In genomic region chr7:56382706-56383105, GRCm38 (mm10) we compare ENCODE assay signal across 18 mouse cellular contexts.
A peak's percentile ranks its signal among the peaks of the same experiment; 100 is the strongest.
DNase-seq lines count a peak whose midpoint lies in the region; ATAC-seq and TF ChIP-seq lines count a peak whose summit lies in the region.
"Had no signal": no experiment of that assay in that cellular context is flagged by ENCODE, and none has a peak within 500 bp of the region (broad histone marks: within the 10 kb centered on the region; RNA-seq: fewer than 3 reads in every experiment).

No protein-coding gene starts in this region.

- no peak overlapping the region for H3K4me2 ChIP-seq in forebrain, embryonic 14.5 days (ENCODE audit: low read length)
- H3K4me2 ChIP-seq in forebrain, postnatal 0 days (ENCODE audit: low read depth) = no peak overlapping the region
- H3K4me2 ChIP-seq: neural tube, embryonic 13.5 days had no signal

- peak; percentile 51 for DNase-seq in forebrain, embryonic 14.5 days (ENCODE audit: low spot score)
- DNase-seq in forebrain, postnatal 0 days = no peak
- peak; percentile 2 for DNase-seq in left cerebral cortex, postnatal 4 days
- DNase-seq in left cerebral cortex, adult 8-10 months (ENCODE audit: low spot score in 2 of 2) = no peak
- peak; percentile 39 for DNase-seq in cerebellum, adult 9-10 months
- DNase-seq in urinary bladder, postnatal 36 days (ENCODE audit: low spot score in 2 of 2) = no peak
- no peak for DNase-seq in thymus, postnatal 25 days
- DNase-seq: adrenal gland, postnatal 25 days; kidney, adult 18-20 months; kidney, postnatal 10 days; layer of hippocampus, postnatal 36 days; liver, postnatal 0 days; midbrain, embryonic 14.5 days; right cerebral cortex, postnatal 25 days had no signal

- WGBS in forebrain, embryonic 14.5 days = 69% methylated on average over 1 of the region's 1 CpGs
- 43% methylated on average over 1 of the region's 1 CpGs for WGBS in forebrain, postnatal 0 days

- no peak overlapping the region for H3K9ac ChIP-seq in forebrain, embryonic 14.5 days (ENCODE audit: low read length)
- H3K9ac ChIP-seq in forebrain, postnatal 0 days = no peak overlapping the region
- H3K9ac ChIP-seq: liver, postnatal 0 days; neural tube, embryonic 13.5 days had no signal

- TF ChIP-seq CTCF in forebrain, postnatal 0 days (IDR thresholded peaks at IDR 0.05; ENCODE audit: low read depth) = no peak

- no peak overlapping the region for H3K4me3 ChIP-seq in forebrain, embryonic 14.5 days (ENCODE audit: low read depth, low read length)
- H3K4me3 ChIP-seq in forebrain, postnatal 0 days (ENCODE audit: low read depth, low read length) = no peak overlapping the region
- H3K4me3 ChIP-seq: hindbrain, embryonic 10.5 days; limb, embryonic 10.5 days; megakaryocyte, embryonic 14.5 days; neural tube, embryonic 13.5 days had no signal

- no peaks in the 10 kb centered on the region for H3K36me3 ChIP-seq in forebrain, embryonic 14.5 days (ENCODE audit: control insufficient read depth, insufficient read depth, low read length)
- H3K36me3 ChIP-seq in forebrain, postnatal 0 days (ENCODE audit: insufficient read depth) = no peaks in the 10 kb centered on the region
- H3K36me3 ChIP-seq: hindbrain, embryonic 10.5 days; limb, embryonic 10.5 days; neural tube, embryonic 13.5 days had no signal

- intact Hi-C loops in left cerebral cortex, postnatal 4 days (cut with DNase I) = no loop called here

- no peak for ATAC-seq in forebrain, embryonic 14.5 days
- no peak for ATAC-seq in forebrain, postnatal 0 days
- ATAC-seq: liver, postnatal 0 days had no signal

- H3K27ac ChIP-seq in forebrain, embryonic 14.5 days (ENCODE audit: low read depth, low read length) = no peak overlapping the region
- H3K27ac ChIP-seq in forebrain, postnatal 0 days (ENCODE audit: low read depth, low read length) = no peak overlapping the region
- H3K27ac ChIP-seq: hindbrain, embryonic 10.5 days; limb, embryonic 10.5 days; neural tube, embryonic 13.5 days had no signal

- no peaks in the 10 kb centered on the region for H3K9me3 ChIP-seq in forebrain, embryonic 14.5 days (replicated peaks; ENCODE audit: control insufficient read depth, low read length)
- no peaks in the 10 kb centered on the region for H3K9me3 ChIP-seq in forebrain, postnatal 0 days (ENCODE audit: low read length)
- H3K9me3 ChIP-seq: hindbrain, embryonic 10.5 days; limb, embryonic 10.5 days; megakaryocyte, embryonic 14.5 days; neural tube, embryonic 13.5 days had no signal

- no peaks in the 10 kb centered on the region for H3K4me1 ChIP-seq in forebrain, embryonic 14.5 days (ENCODE audit: control insufficient read depth, insufficient read depth, low read length)
- H3K4me1 ChIP-seq in forebrain, postnatal 0 days (ENCODE audit: insufficient read depth) = no peaks in the 10 kb centered on the region
- H3K4me1 ChIP-seq: hindbrain, embryonic 10.5 days; limb, embryonic 10.5 days; megakaryocyte, embryonic 14.5 days; neural tube, embryonic 13.5 days had no signal

- no peaks in the 10 kb centered on the region for H3K27me3 ChIP-seq in forebrain, embryonic 14.5 days (replicated peaks; ENCODE audit: control insufficient read depth, insufficient read depth, low read length)
- no peaks in the 10 kb centered on the region for H3K27me3 ChIP-seq in forebrain, postnatal 0 days (ENCODE audit: insufficient read depth, low read length)
- H3K27me3 ChIP-seq: megakaryocyte, embryonic 14.5 days; neural tube, embryonic 13.5 days had no signal

Comparison
In these comparisons a context has a peak if more than half of its experiments do, and no peak if none do; other contexts are left out.
1. DNase-seq: peak in forebrain, embryonic 14.5 days (single experiment), left cerebral cortex, postnatal 4 days (single experiment) and cerebellum, adult 9-10 months (single experiment); none in forebrain, postnatal 0 days (single experiment), left cerebral cortex, adult 8-10 months (0 of 2), urinary bladder, postnatal 36 days (0 of 2) and thymus, postnatal 25 days (single experiment).